Mouse (Mus musculus): ENCODE results near the gene Srprb. TPM values are rescaled to one million over a fixed set of nuclear protein-coding genes. Genes with fewer than 3 reads are reported as not detected.

Gene Srprb
- polyA plus RNA-seq, 2 experiments, result 67.4 to 73.0 TPM

DNA sequence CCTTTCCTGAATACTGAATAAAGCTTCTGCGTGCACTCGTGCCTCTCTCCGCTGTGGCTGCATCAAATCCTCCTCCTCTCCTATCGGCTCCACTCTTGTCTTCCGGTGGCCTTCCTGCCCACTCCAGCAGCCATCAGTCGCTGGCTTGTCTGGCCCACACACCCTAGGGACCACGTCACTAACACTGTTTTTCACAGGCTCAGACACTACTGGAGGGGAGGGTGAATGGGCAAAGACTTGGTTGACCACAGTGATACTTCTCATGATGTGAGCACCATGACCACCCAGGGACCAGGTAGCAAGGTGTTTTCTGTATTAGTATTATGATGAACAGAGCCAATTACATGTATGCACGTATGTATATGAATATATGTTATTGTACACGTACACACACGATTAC, 55.7 kb downstream of the Srprb start:
- DNase-seq (ENCODE audit: low spot score) (no peak), ATAC-seq (ENCODE audit: low FRiP score, low read depth) (no peak)
- no peaks in the 10 kb centered on the region for H3K4me1 ChIP-seq (ENCODE audit: control insufficient read depth, insufficient read depth, low read length)
- no peak overlapping the region for H3K4me2 ChIP-seq (replicated peaks; ENCODE audit: low read depth, low read length, severe bottlenecking)
- no peak overlapping the region for H3K4me3 ChIP-seq (replicated peaks; ENCODE audit: low read length)
- H3K36me3 ChIP-seq (ENCODE audit: control insufficient read depth, insufficient read depth, low read length), result no peaks in the 10 kb centered on the region
- no peaks in the 10 kb centered on the region for H3K9me3 ChIP-seq (ENCODE audit: control insufficient read depth, low read length)
- H3K27me3 ChIP-seq (ENCODE audit: control insufficient read depth, insufficient read depth, low read length), result no peaks in the 10 kb centered on the region
- TF ChIP-seq POLR2A (IDR thresholded peaks at IDR 0.05; ENCODE audit: borderline replicate concordance, extremely low read depth, insufficient read depth, insufficient read length), result no peak
- no peak overlapping the region for H3K27ac ChIP-seq (replicated peaks; ENCODE audit: low read depth, low read length)
- H3K9ac ChIP-seq (ENCODE audit: low read depth, low read length, severe bottlenecking), result no peak overlapping the region
- WGBS, result 84% methylated on average over 10 of the region's 10 CpGs

DNA sequence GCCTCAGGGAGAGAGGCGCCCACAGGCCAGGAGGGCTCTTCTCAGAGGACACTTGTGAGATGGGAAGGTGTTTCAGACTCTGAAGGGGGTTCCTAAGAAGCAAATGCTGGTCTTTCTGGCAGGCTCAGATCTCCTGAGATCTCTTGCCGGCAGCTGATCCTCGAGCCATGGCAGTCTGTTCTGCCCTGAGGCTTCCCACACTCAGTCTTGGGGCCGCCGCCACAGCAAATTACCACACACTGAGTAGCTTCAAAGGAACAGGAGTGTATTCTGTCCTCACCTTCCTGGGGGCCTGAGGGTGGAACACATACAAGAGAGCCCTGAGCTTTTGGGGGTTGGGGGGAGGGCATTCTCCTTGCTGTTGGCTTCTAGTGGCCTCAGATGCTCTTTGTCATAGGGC, 56.6 kb downstream of the Srprb start:
- ATAC-seq (ENCODE audit: low FRiP score, low read depth) (no peak), DNase-seq (ENCODE audit: low spot score) (no peak)
- no peaks in the 10 kb centered on the region for H3K4me1 ChIP-seq (ENCODE audit: control insufficient read depth, insufficient read depth, low read length)
- 22% methylated on average over 5 of the region's 5 CpGs for WGBS
- no peaks in the 10 kb centered on the region for H3K9me3 ChIP-seq (ENCODE audit: control insufficient read depth, low read length)
- no peak overlapping the region for H3K27ac ChIP-seq (replicated peaks; ENCODE audit: low read depth, low read length)
- no peak overlapping the region for H3K4me3 ChIP-seq (replicated peaks; ENCODE audit: low read length)
- no peak overlapping the region for H3K4me2 ChIP-seq (replicated peaks; ENCODE audit: low read depth, low read length, severe bottlenecking)
- no peak for TF ChIP-seq POLR2A (IDR thresholded peaks at IDR 0.05; ENCODE audit: borderline replicate concordance, extremely low read depth, insufficient read depth, insufficient read length)
- H3K36me3 ChIP-seq (ENCODE audit: control insufficient read depth, insufficient read depth, low read length), result no peaks in the 10 kb centered on the region
- no peak overlapping the region for H3K9ac ChIP-seq (ENCODE audit: low read depth, low read length, severe bottlenecking)
- H3K27me3 ChIP-seq (ENCODE audit: control insufficient read depth, insufficient read depth, low read length), result no peaks in the 10 kb centered on the region

DNA sequence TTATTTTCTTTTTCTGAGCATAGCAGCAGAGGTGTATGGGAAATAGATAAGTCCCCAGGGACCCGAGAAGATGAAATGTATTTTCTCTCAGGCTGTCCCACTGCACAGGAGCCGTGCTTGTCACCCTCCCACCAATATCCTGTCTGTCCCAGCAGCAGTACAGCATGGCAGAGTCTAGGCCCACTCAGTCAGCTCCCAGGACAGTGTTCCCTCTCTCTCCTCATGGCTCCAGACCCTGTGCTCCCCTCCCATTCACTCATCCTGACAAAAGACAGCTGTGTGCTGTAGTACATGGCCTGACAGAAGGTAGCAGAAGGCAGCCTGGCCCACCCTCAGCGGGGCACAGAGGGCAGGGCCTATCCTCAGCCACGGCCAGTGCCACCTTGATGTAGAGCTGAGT, 58.1 kb downstream of the Srprb start:
- TF ChIP-seq POLR2A (IDR thresholded peaks at IDR 0.05; ENCODE audit: borderline replicate concordance, extremely low read depth, insufficient read depth, insufficient read length), result no peak
- WGBS, result 67% methylated on average over 4 of the region's 4 CpGs
- no peaks in the 10 kb centered on the region for H3K36me3 ChIP-seq (ENCODE audit: control insufficient read depth, insufficient read depth, low read length)
- H3K9me3 ChIP-seq (ENCODE audit: control insufficient read depth, low read length), result no peaks in the 10 kb centered on the region
- no peak overlapping the region for H3K4me3 ChIP-seq (replicated peaks; ENCODE audit: low read length)
- no peaks in the 10 kb centered on the region for H3K27me3 ChIP-seq (ENCODE audit: control insufficient read depth, insufficient read depth, low read length)
- DNase-seq (ENCODE audit: low spot score) (no peak), ATAC-seq (ENCODE audit: low FRiP score, low read depth) (no peak)
- no peak overlapping the region for H3K9ac ChIP-seq (ENCODE audit: low read depth, low read length, severe bottlenecking)
- H3K27ac ChIP-seq (replicated peaks; ENCODE audit: low read depth, low read length), result no peak overlapping the region
- H3K4me1 ChIP-seq (ENCODE audit: control insufficient read depth, insufficient read depth, low read length), result no peaks in the 10 kb centered on the region
- no peak overlapping the region for H3K4me2 ChIP-seq (replicated peaks; ENCODE audit: low read depth, low read length, severe bottlenecking)

DNA sequence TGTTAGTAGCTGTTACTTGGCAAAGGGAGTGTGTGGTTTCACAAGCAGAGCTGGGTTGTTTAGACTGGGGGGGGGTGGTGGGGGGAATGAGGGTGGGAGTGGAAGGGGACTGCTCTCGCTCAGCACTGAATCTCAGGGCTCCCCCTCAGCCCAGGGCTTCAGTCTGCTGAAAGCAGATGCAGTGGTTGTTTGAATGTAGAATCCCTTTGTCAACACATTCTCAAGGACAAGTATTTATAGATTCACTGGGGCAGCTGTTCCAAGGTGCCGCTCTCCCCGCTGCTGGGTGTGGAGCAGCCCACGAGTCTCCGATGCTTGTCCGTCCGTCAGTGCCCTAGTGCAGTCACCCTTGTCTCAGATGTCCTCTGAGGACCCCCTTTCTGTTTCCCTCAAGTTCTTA, 60.7 kb downstream of the Srprb start:
- Histone ChIP-seq H3K36me3 (ENCODE audit: control insufficient read depth, insufficient read depth, low read length) (no peaks in the 10 kb centered on the region), H3K4me1 (ENCODE audit: control insufficient read depth, insufficient read depth, low read length) (no peaks in the 10 kb centered on the region), H3K4me2 (replicated peaks; ENCODE audit: low read depth, low read length, severe bottlenecking) (no peak overlapping the region), H3K4me3 (replicated peaks; ENCODE audit: low read length) (no peak overlapping the region), H3K9ac (ENCODE audit: low read depth, low read length, severe bottlenecking) (no peak overlapping the region), H3K9me3 (ENCODE audit: control insufficient read depth, low read length) (no peaks in the 10 kb centered on the region), H3K27me3 (ENCODE audit: control insufficient read depth, insufficient read depth, low read length) (no peaks in the 10 kb centered on the region), H3K27ac (replicated peaks; ENCODE audit: low read depth, low read length) (no peak overlapping the region)
- 90% methylated on average over 7 of the region's 7 CpGs for WGBS
- DNase-seq (ENCODE audit: low spot score), result no peak
- no peak for TF ChIP-seq POLR2A (IDR thresholded peaks at IDR 0.05; ENCODE audit: borderline replicate concordance, extremely low read depth, insufficient read depth, insufficient read length)
- ATAC-seq (ENCODE audit: low FRiP score, low read depth), result no peak

DNA sequence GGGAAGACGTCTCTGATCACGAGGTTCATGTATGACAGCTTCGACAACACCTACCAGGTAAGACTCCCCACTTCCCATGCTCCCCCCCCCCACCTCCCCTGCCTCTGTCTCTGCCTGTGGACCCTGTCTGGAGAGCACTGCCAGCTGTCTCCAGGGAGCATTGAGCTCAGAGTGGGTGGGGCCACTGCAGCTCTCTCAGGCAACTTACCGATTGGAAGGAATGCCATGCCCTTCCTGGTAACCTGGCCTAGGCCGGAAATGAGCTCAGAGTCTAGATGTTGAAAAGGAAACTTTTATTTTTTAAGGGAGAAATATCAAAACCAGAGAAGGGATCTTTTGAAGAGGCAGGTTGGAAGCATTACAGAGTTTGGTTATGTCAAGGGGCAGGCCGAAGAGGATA, 61.6 kb downstream of the Srprb start:
- Histone ChIP-seq H3K4me2 (replicated peaks; ENCODE audit: low read depth, low read length, severe bottlenecking) (no peak overlapping the region), H3K27ac (replicated peaks; ENCODE audit: low read depth, low read length) (no peak overlapping the region), H3K4me1 (ENCODE audit: control insufficient read depth, insufficient read depth, low read length) (no peaks in the 10 kb centered on the region), H3K4me3 (replicated peaks; ENCODE audit: low read length) (no peak overlapping the region), H3K9me3 (ENCODE audit: control insufficient read depth, low read length) (no peaks in the 10 kb centered on the region), H3K9ac (ENCODE audit: low read depth, low read length, severe bottlenecking) (no peak overlapping the region), H3K27me3 (ENCODE audit: control insufficient read depth, insufficient read depth, low read length) (no peaks in the 10 kb centered on the region), H3K36me3 (ENCODE audit: control insufficient read depth, insufficient read depth, low read length) (no peaks in the 10 kb centered on the region)
- TF ChIP-seq POLR2A (IDR thresholded peaks at IDR 0.05; ENCODE audit: borderline replicate concordance, extremely low read depth, insufficient read depth, insufficient read length), result no peak
- 79% methylated on average over 6 of the region's 6 CpGs for WGBS
- no peak for ATAC-seq (ENCODE audit: low FRiP score, low read depth)
- no peak for DNase-seq (ENCODE audit: low spot score)

DNA sequence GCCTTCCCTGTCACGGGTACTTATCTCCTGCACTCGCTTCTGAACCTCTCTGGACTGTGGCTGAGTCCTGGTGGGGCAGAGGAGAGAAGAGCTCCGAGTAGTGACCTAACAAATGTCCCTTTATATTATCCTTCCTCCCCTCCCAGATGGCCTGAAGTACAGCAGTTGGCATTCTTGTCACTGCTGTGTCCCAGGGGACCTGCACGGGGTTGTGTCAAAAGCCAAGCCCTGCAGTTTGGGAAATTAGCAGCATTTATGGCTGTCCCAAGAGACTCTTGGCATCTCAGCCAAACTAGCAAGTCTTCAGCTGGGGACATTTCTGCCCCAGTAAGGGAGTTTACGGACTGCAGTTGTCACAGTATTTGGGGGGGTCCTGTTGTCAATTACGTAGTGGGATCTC, 62.5 kb downstream of the Srprb start:
- no peaks in the 10 kb centered on the region for H3K9me3 ChIP-seq (ENCODE audit: control insufficient read depth, low read length)
- DNase-seq (ENCODE audit: low spot score) (no peak), ATAC-seq (ENCODE audit: low FRiP score, low read depth) (no peak)
- no peak overlapping the region for H3K4me3 ChIP-seq (replicated peaks; ENCODE audit: low read length)
- no peak overlapping the region for H3K27ac ChIP-seq (replicated peaks; ENCODE audit: low read depth, low read length)
- no peaks in the 10 kb centered on the region for H3K4me1 ChIP-seq (ENCODE audit: control insufficient read depth, insufficient read depth, low read length)
- H3K27me3 ChIP-seq (ENCODE audit: control insufficient read depth, insufficient read depth, low read length), result no peaks in the 10 kb centered on the region
- H3K9ac ChIP-seq (ENCODE audit: low read depth, low read length, severe bottlenecking), result no peak overlapping the region
- WGBS, result 55% methylated on average over 6 of the region's 6 CpGs
- no peaks in the 10 kb centered on the region for H3K36me3 ChIP-seq (ENCODE audit: control insufficient read depth, insufficient read depth, low read length)
- TF ChIP-seq POLR2A (IDR thresholded peaks at IDR 0.05; ENCODE audit: borderline replicate concordance, extremely low read depth, insufficient read depth, insufficient read length), result no peak
- H3K4me2 ChIP-seq (replicated peaks; ENCODE audit: low read depth, low read length, severe bottlenecking), result no peak overlapping the region

Other genes with a start within 250 kb of the Srprb start
- 5.1 and 7.0 TPM in 2 replicates for gene Slco2a1, start 213.4 kb downstream of the Srprb start, polyA plus RNA-seq (2012; rRNA removed)
- 5.9 and 7.2 TPM in 2 replicates for gene Slco2a1, start 213.4 kb downstream of the Srprb start, polyA plus RNA-seq (2014; fragmentation: Nextera tagmentation; extraction: Ambion mirVana)
- 8.1 and 9.6 TPM in 2 replicates for gene Rab6b, start 90.3 kb downstream of the Srprb start, polyA plus RNA-seq (2012; rRNA removed)
- gene Rab6b, start 90.3 kb downstream of the Srprb start, polyA plus RNA-seq (2014; fragmentation: Nextera tagmentation; extraction: Ambion mirVana), result 3.5 and 4.2 TPM in 2 replicates
- gene Gm20425, start 28.2 kb upstream of the Srprb start, polyA plus RNA-seq (2012; rRNA removed), result not detected in 2 replicates
- gene Gm20425, start 28.2 kb upstream of the Srprb start, polyA plus RNA-seq (2014; fragmentation: Nextera tagmentation; extraction: Ambion mirVana), result 0.45 and 0.46 TPM in 2 replicates
- 17.6 and 20.4 TPM in 2 replicates for gene Trf, start 28.3 kb upstream of the Srprb start, polyA plus RNA-seq (2012; rRNA removed)
- gene Trf, start 28.3 kb upstream of the Srprb start, polyA plus RNA-seq (2014; fragmentation: Nextera tagmentation; extraction: Ambion mirVana), result 22.5 and 25.4 TPM in 2 replicates
- 0.79 and 1.1 TPM in 2 replicates for gene 1300017J02Rik, start 102.9 kb upstream of the Srprb start, polyA plus RNA-seq (2012; rRNA removed)
- gene 1300017J02Rik, start 102.9 kb upstream of the Srprb start, polyA plus RNA-seq (2014; fragmentation: Nextera tagmentation; extraction: Ambion mirVana), result 0.28 and 0.58 TPM in 2 replicates
- 62.9 and 72.0 TPM in 2 replicates for gene Topbp1, start 103.1 kb upstream of the Srprb start, polyA plus RNA-seq (2012; rRNA removed)
- 60.9 and 63.2 TPM in 2 replicates for gene Topbp1, start 103.1 kb upstream of the Srprb start, polyA plus RNA-seq (2014; fragmentation: Nextera tagmentation; extraction: Ambion mirVana)
- gene Cdv3, start 163.7 kb upstream of the Srprb start, polyA plus RNA-seq (2012; rRNA removed), result 80.7 and 83.7 TPM in 2 replicates
- gene Cdv3, start 163.7 kb upstream of the Srprb start, polyA plus RNA-seq (2014; fragmentation: Nextera tagmentation; extraction: Ambion mirVana), result 89.0 and 90.2 TPM in 2 replicates

All from limb, embryonic 14.5 days (tissue).